Mouse (Mus musculus): ENCODE data around the gene Rasgrp3. TPM values are rescaled to one million over a fixed set of nuclear protein-coding genes. Genes with fewer than 3 reads are reported as not detected.

Gene Rasgrp3
- polyA plus RNA-seq, 1 experiment from 2014 or later, result 16.5 TPM

GRCm38 (mm10) chr17:75529222-75529935 is 93.7 kb downstream of the Rasgrp3 start:
- Histone ChIP-seq H3K9ac (replicated peaks; ENCODE audit: low read depth, low read length) (no peak overlapping the region), H3K27me3 (ENCODE audit: control insufficient read depth, insufficient read depth, low read length) (no peaks in the 10 kb centered on the region)
- no peak for ATAC-seq (ENCODE audit: insufficient number of reproducible peaks, insufficient read depth, low FRiP score, low read depth)

GRCm38 (mm10) chr17:75532469-75532986 is 96.8 kb downstream of the Rasgrp3 start:
- ATAC-seq (ENCODE audit: insufficient number of reproducible peaks, insufficient read depth, low FRiP score, low read depth), result no peak
- no peaks in the 10 kb centered on the region for H3K27me3 ChIP-seq (ENCODE audit: control insufficient read depth, insufficient read depth, low read length)
- H3K9ac ChIP-seq (replicated peaks; ENCODE audit: low read depth, low read length), result no peak overlapping the region
- H3K36me3 ChIP-seq (ENCODE audit: control insufficient read depth, insufficient read depth, low read length), result no peaks in the 10 kb centered on the region
- H3K9me3 ChIP-seq (ENCODE audit: control insufficient read depth, low read depth, low read length), result no peaks in the 10 kb centered on the region
- no peaks in the 10 kb centered on the region for H3K4me1 ChIP-seq (ENCODE audit: control insufficient read depth, insufficient read depth, low read length)
- 89% methylated on average over 6 of the region's 6 CpGs for WGBS
- no peak overlapping the region for H3K27ac ChIP-seq (ENCODE audit: low read length)
- H3K4me3 ChIP-seq (ENCODE audit: low read depth, low read length), result no peak overlapping the region
- no peak overlapping the region for H3K4me2 ChIP-seq (replicated peaks; ENCODE audit: low read depth, low read length)

More at GRCm38 (mm10) chr17:75529222-75529935, 93.7 kb downstream of the Rasgrp3 start:
- Histone ChIP-seq H3K4me3 (ENCODE audit: low read depth, low read length) (no peak overlapping the region), H3K4me1 (ENCODE audit: control insufficient read depth, insufficient read depth, low read length) (no peaks in the 10 kb centered on the region), H3K27ac (ENCODE audit: low read length) (no peak overlapping the region), H3K4me2 (replicated peaks; ENCODE audit: low read depth, low read length) (no peak overlapping the region), H3K9me3 (ENCODE audit: control insufficient read depth, low read depth, low read length) (no peaks in the 10 kb centered on the region), H3K36me3 (ENCODE audit: control insufficient read depth, insufficient read depth, low read length) (no peaks in the 10 kb centered on the region)
- 91% methylated on average over 14 of the region's 14 CpGs for WGBS

- Histone ChIP-seq H3K36me3 (ENCODE audit: control insufficient read depth, insufficient read depth, low read length) (peaks cover 7% of the 10 kb centered on the region; the same call in 1 of the 2 replicates), H3K4me2 (replicated peaks; ENCODE audit: low read depth, low read length) (no peak overlapping the region), H3K4me1 (ENCODE audit: control insufficient read depth, insufficient read depth, low read length) (no peaks in the 10 kb centered on the region), H3K4me3 (ENCODE audit: low read depth, low read length) (no peak overlapping the region), H3K9ac (replicated peaks; ENCODE audit: low read depth, low read length) (no peak overlapping the region), H3K27ac (ENCODE audit: low read length) (no peak overlapping the region), H3K27me3 (ENCODE audit: control insufficient read depth, insufficient read depth, low read length) (no peaks in the 10 kb centered on the region), H3K9me3 (ENCODE audit: control insufficient read depth, low read depth, low read length) (no peaks in the 10 kb centered on the region)
- 72% methylated on average over 12 of the region's 12 CpGs for WGBS
- no peak for ATAC-seq (ENCODE audit: insufficient number of reproducible peaks, insufficient read depth, low FRiP score, low read depth)
Measured at GRCm38 (mm10) chr17:75534314-75535020, 98.8 kb downstream of the Rasgrp3 start.

DNA sequence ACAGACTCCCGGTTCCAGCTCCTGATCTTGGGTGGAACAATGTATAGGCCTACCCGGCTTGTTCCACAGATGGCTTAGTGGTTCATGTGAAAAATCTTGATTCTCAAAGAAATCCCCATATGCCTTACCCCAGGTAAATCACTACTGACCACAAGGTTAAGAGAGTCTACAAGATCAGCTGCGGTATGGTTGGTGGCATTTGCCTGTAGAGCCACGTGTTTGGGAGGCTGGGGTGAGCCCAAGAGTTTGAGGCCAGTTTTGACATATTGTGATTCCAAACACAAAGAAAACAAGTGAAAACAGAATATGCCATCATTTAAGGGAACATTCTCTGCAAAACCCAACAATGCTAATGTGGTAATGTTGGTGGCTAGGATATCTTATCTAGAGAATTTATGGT is 99.9 kb downstream of the Rasgrp3 start:
- Histone ChIP-seq H3K27ac (ENCODE audit: low read length) (no peak overlapping the region), H3K4me3 (ENCODE audit: low read depth, low read length) (no peak overlapping the region), H3K4me2 (replicated peaks; ENCODE audit: low read depth, low read length) (no peak overlapping the region), H3K4me1 (ENCODE audit: control insufficient read depth, insufficient read depth, low read length) (no peaks in the 10 kb centered on the region), H3K27me3 (ENCODE audit: control insufficient read depth, insufficient read depth, low read length) (no peaks in the 10 kb centered on the region), H3K9me3 (ENCODE audit: control insufficient read depth, low read depth, low read length) (no peaks in the 10 kb centered on the region), H3K36me3 (ENCODE audit: control insufficient read depth, insufficient read depth, low read length) (peaks cover 7% of the 10 kb centered on the region; the same call in 1 of the 2 replicates), H3K9ac (replicated peaks; ENCODE audit: low read depth, low read length) (no peak overlapping the region)
- ATAC-seq (ENCODE audit: insufficient number of reproducible peaks, insufficient read depth, low FRiP score, low read depth), result no peak
- WGBS, result 93% methylated on average over 4 of the region's 4 CpGs

DNA sequence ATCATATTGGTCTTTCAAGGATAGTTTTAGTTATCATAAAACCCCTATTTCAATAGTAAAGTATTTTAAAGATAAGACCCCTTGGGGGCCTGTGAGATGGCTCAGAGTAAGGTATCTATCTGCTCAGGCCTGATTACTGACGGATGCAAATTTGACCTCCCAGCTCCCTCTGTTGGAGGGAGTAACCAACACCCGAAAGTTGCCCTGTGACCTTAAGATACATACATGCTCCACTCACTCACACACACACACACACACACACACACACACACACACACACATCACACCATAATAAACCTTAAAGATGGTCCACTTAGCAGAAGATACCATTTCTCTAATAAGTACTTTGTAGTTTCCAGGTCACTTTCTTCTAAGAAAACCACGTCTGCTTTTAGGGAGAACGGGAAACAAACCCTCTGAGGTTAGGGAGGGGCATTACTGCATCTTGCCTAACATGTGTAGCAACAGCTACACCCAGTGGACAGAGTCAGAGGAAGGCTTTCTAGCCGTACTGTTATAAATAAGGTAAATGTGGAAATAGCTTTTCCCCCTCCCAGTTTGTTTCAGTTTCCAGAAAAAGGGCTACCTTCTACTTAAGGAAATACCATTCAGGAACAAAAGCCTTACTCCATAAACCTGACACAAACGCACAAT is 100.8 kb downstream of the Rasgrp3 start:
- H3K9me3 ChIP-seq (ENCODE audit: control insufficient read depth, low read depth, low read length), result no peaks in the 10 kb centered on the region

GRCm38 (mm10) chr17:75537050-75537445 is 101.4 kb downstream of the Rasgrp3 start:
- Histone ChIP-seq H3K4me1 (ENCODE audit: control insufficient read depth, insufficient read depth, low read length) (no peaks in the 10 kb centered on the region), H3K27me3 (ENCODE audit: control insufficient read depth, insufficient read depth, low read length) (no peaks in the 10 kb centered on the region), H3K9ac (replicated peaks; ENCODE audit: low read depth, low read length) (no peak overlapping the region), H3K4me3 (ENCODE audit: low read depth, low read length) (no peak overlapping the region), H3K9me3 (ENCODE audit: control insufficient read depth, low read depth, low read length) (no peaks in the 10 kb centered on the region), H3K36me3 (ENCODE audit: control insufficient read depth, insufficient read depth, low read length) (peaks cover 11% of the 10 kb centered on the region; the same call in 1 of the 2 replicates), H3K27ac (ENCODE audit: low read length) (no peak overlapping the region), H3K4me2 (replicated peaks; ENCODE audit: low read depth, low read length) (no peak overlapping the region)
- ATAC-seq (ENCODE audit: insufficient number of reproducible peaks, insufficient read depth, low FRiP score, low read depth), result no peak
- 43% methylated on average over 7 of the region's 7 CpGs for WGBS

More for the DNA sequence above, 100.8 kb downstream of the Rasgrp3 start:
- no peaks in the 10 kb centered on the region for H3K4me1 ChIP-seq (ENCODE audit: control insufficient read depth, insufficient read depth, low read length)
- no peaks in the 10 kb centered on the region for H3K27me3 ChIP-seq (ENCODE audit: control insufficient read depth, insufficient read depth, low read length)
- no peak overlapping the region for H3K4me2 ChIP-seq (replicated peaks; ENCODE audit: low read depth, low read length)
- 17% methylated on average over 6 of the region's 6 CpGs for WGBS
- no peak overlapping the region for H3K9ac ChIP-seq (replicated peaks; ENCODE audit: low read depth, low read length)
- peak; percentile 54; the same call in 1 of the 2 replicates for ATAC-seq (ENCODE audit: insufficient number of reproducible peaks, insufficient read depth, low FRiP score, low read depth)
- H3K27ac ChIP-seq (ENCODE audit: low read length), result no peak overlapping the region
- no peak overlapping the region for H3K4me3 ChIP-seq (ENCODE audit: low read depth, low read length)
- H3K36me3 ChIP-seq (ENCODE audit: control insufficient read depth, insufficient read depth, low read length), result peaks cover 7% of the 10 kb centered on the region; the same call in 1 of the 2 replicates

GRCm38 (mm10) chr17:75538431-75538830 is 102.7 kb downstream of the Rasgrp3 start:
- Histone ChIP-seq H3K4me3 (ENCODE audit: low read depth, low read length) (no peak overlapping the region), H3K4me2 (replicated peaks; ENCODE audit: low read depth, low read length) (no peak overlapping the region), H3K36me3 (ENCODE audit: control insufficient read depth, insufficient read depth, low read length) (peaks cover 11% of the 10 kb centered on the region; the same call in 1 of the 2 replicates), H3K27me3 (ENCODE audit: control insufficient read depth, insufficient read depth, low read length) (no peaks in the 10 kb centered on the region), H3K4me1 (ENCODE audit: control insufficient read depth, insufficient read depth, low read length) (no peaks in the 10 kb centered on the region), H3K9me3 (ENCODE audit: control insufficient read depth, low read depth, low read length) (no peaks in the 10 kb centered on the region), H3K9ac (replicated peaks; ENCODE audit: low read depth, low read length) (no peak overlapping the region), H3K27ac (ENCODE audit: low read length) (no peak overlapping the region; the same call in 1 of the 2 replicates)
- no peak for ATAC-seq (ENCODE audit: insufficient number of reproducible peaks, insufficient read depth, low FRiP score, low read depth)
- WGBS, result 74% methylated on average over 12 of the region's 12 CpGs

DNA sequence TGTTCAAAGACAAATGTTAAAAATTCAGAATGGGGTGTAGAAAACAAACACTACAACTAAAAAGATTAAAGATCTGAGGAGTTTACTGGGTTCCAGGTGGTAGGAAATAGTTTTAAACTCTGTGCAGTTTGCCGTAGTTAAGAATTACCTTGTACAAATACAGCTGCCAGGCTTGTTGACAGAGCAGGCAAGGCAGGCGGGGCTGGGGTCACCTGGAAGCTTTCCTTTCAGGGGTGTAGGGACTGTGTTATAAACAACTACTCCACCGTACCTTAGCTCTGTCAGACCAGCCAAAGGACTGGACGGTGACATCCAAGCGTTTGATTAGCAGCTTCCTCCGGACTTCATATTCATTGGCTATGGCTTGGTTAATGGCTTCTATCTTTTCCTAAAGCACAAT is 103.4 kb downstream of the Rasgrp3 start:
- H3K27ac ChIP-seq (ENCODE audit: low read length), result peak overlapping the region; percentile 29; the same call in 1 of the 2 replicates
- H3K4me1 ChIP-seq (ENCODE audit: control insufficient read depth, insufficient read depth, low read length), result no peaks in the 10 kb centered on the region
- 46% methylated on average over 6 of the region's 6 CpGs for WGBS

More for the DNA sequence above, 103.4 kb downstream of the Rasgrp3 start:
- no peak overlapping the region for H3K9ac ChIP-seq (replicated peaks; ENCODE audit: low read depth, low read length)
- H3K9me3 ChIP-seq (ENCODE audit: control insufficient read depth, low read depth, low read length), result no peaks in the 10 kb centered on the region
- H3K27me3 ChIP-seq (ENCODE audit: control insufficient read depth, insufficient read depth, low read length), result no peaks in the 10 kb centered on the region
- H3K4me2 ChIP-seq (replicated peaks; ENCODE audit: low read depth, low read length), result no peak overlapping the region
- H3K4me3 ChIP-seq (ENCODE audit: low read depth, low read length), result no peak overlapping the region
- peaks cover 14% of the 10 kb centered on the region; the same call in 1 of the 2 replicates for H3K36me3 ChIP-seq (ENCODE audit: control insufficient read depth, insufficient read depth, low read length)
- ATAC-seq (ENCODE audit: insufficient number of reproducible peaks, insufficient read depth, low FRiP score, low read depth), result peak; percentile 76

All from stomach, embryonic 14.5 days (tissue).